Mouse (Mus musculus) erythroblast, embryonic 14.5 days (primary cell): ENCODE data around the gene Zdhhc7. TPM values are rescaled to one million over a fixed set of nuclear protein-coding genes. Genes with fewer than 3 reads are reported as not detected.

Experiments used
- H3K27me3 ChIP-seq: 2 replicates; pipeline ENCODE4 v1.6.1; 2012; ENCODE audit warnings: inconsistent platforms; ENCODE audit not compliant: control insufficient read depth
- H3K36me3 ChIP-seq: 2 replicates; pipeline ENCODE4 v1.6.1; 2012; ENCODE audit warnings: mild to moderate bottlenecking, inconsistent platforms; ENCODE audit not compliant: control insufficient read depth
- H3K4me1 ChIP-seq: 2 replicates; pipeline ENCODE4 v1.6.1; 2012; ENCODE audit warnings: inconsistent platforms; ENCODE audit not compliant: control insufficient read depth
- H3K4me3 ChIP-seq: replicated peaks from 2 replicates; pipeline ENCODE3; 2012; ENCODE audit warnings: moderate library complexity, mild to moderate bottlenecking, inconsistent platforms
- H3K9me3 ChIP-seq: 2 replicates; pipeline ENCODE4 v1.6.1; 2012; ENCODE audit warnings: low read length, inconsistent platforms, mixed read lengths; ENCODE audit not compliant: control insufficient read depth
- GATA1 ChIP-seq: IDR thresholded peaks from 2 replicates; pipeline ENCODE4 v1.6.1; 2012; ENCODE audit warnings: low read length, inconsistent platforms, mixed read lengths
- TAL1 ChIP-seq: IDR thresholded peaks from 3 replicates; pipeline ENCODE4 v1.6.1; 2012; ENCODE audit warnings: low read length, inconsistent platforms, mixed read lengths
- polyA plus RNA-seq: library from polyadenylated mRNA; stranded (reverse); fragments of >175 nt; gene quantifications from 2 replicates; pipeline ENCODE4 v1.2.3, GENCODE M21; 2012

Gene Zdhhc7
- polyA plus RNA-seq, 1 experiment = 1.8 TPM

GRCm38 (mm10) chr8:120118847-120119246 lies 17.6 kb upstream of the Zdhhc7 start:
- H3K4me3 ChIP-seq = no peak overlapping the region
- peaks cover 9% of the 10 kb centered on the region for H3K4me1 ChIP-seq
- H3K9me3 ChIP-seq = peaks cover 8% of the 10 kb centered on the region
- peaks cover 73% of the 10 kb centered on the region for H3K27me3 ChIP-seq
- TF ChIP-seq GATA1 (no peak), TAL1 (no peak)
- H3K36me3 ChIP-seq = no peaks in the 10 kb centered on the region

- Histone ChIP-seq H3K4me3 (no peak overlapping the region), H3K36me3 (no peaks in the 10 kb centered on the region), H3K27me3 (peaks cover 74% of the 10 kb centered on the region), H3K9me3 (peaks cover 8% of the 10 kb centered on the region), H3K4me1 (peaks cover 15% of the 10 kb centered on the region)
- TF ChIP-seq TAL1 (no peak), GATA1 (no peak)
Observed at GRCm38 (mm10) chr8:120118162-120118561, 16.9 kb upstream of the Zdhhc7 start.

DNA sequence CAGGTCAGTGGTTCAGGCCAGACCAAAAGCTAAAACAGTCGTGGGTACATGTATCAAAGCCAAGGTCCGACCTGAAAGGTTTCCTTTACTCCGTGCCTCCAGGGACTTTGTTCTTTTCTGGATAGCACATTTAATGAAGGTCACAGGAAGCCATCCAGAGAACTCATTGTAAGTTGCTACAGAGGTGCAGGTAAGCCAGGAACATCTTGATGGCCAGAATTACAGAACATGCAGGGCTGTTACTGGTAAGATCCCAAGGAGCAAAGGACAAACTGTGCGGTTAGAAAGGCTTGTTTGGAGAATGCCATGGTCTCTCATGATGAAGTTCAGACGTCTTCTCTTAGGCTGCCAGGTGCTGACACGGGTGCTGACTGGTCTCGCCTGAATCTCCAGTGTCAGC lies 15.3 kb upstream of the Zdhhc7 start:
- Histone ChIP-seq H3K36me3 (no peaks in the 10 kb centered on the region), H3K27me3 (peaks cover 81% of the 10 kb centered on the region), H3K9me3 (peaks cover 8% of the 10 kb centered on the region), H3K4me1 (peaks cover 23% of the 10 kb centered on the region), H3K4me3 (no peak overlapping the region)
- TF ChIP-seq TAL1 (no peak), GATA1 (no peak)

- TF ChIP-seq TAL1 (no peak), GATA1 (no peak)
- Histone ChIP-seq H3K36me3 (no peaks in the 10 kb centered on the region), H3K27me3 (peaks cover 83% of the 10 kb centered on the region), H3K4me3 (peak overlapping the region; percentile 74), H3K4me1 (peaks cover 23% of the 10 kb centered on the region), H3K9me3 (peaks cover 8% of the 10 kb centered on the region)
Observed at GRCm38 (mm10) chr8:120114315-120114841, 13.1 kb upstream of the Zdhhc7 start.

GRCm38 (mm10) chr8:120113758-120114255 lies 12.5 kb upstream of the Zdhhc7 start, which contains the start of gene 6430548M08Rik:
6430548M08Rik (plus strand) TSS chr8:120114152.
- peaks cover 23% of the 10 kb centered on the region for H3K4me1 ChIP-seq
- peaks cover 81% of the 10 kb centered on the region for H3K27me3 ChIP-seq
- no peak for TF ChIP-seq TAL1
- no peak for TF ChIP-seq GATA1
- peaks cover 8% of the 10 kb centered on the region for H3K9me3 ChIP-seq
- peak within 1 kb of the TSS; percentile 74 for H3K4me3 ChIP-seq
- H3K36me3 ChIP-seq = no peaks in the 10 kb centered on the region

DNA sequence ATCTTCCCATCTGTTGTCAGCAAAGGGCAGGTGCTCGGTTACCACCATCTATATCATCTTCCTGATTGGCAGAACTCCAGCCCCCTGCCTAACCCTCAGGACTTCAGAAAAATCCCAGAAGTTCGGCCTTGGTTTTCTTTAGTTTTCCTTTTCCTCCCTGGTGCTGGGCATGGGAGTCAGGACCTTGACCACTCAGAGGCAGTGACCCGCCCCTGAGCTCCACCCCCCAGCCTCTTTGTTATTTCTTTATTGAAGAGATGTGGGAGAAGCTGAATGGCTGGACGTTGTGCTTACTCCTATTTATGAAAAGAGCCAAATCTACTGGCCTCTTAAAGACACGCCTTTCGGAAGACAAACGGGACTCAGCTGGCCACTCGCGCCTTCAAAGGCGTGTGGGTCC lies 12.0 kb upstream of the Zdhhc7 start:
- H3K4me3 ChIP-seq = peak overlapping the region; percentile 74
- TF ChIP-seq GATA1 (no peak), TAL1 (no peak)
- no peaks in the 10 kb centered on the region for H3K36me3 ChIP-seq
- H3K27me3 ChIP-seq = peaks cover 76% of the 10 kb centered on the region
- H3K4me1 ChIP-seq = peaks cover 23% of the 10 kb centered on the region
- H3K9me3 ChIP-seq = peaks cover 8% of the 10 kb centered on the region

DNA sequence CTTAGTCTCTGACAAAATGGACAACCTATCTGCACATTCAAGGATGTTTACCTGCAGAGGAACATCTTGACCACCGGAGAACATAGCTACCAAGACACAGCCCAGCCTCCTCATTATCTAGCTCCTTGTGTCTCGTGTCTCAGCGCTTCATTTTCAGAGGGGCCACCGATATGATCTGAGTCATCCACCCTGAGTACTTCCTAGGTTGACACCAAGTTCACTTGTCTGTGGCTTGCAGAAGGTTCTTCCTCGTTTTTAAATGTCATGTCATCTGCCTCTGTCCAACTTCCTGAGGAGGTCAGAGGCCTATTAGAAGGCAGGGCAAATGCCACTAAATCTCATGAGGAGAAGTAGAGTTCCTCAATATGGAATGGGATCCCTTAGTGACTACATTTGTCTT lies 11.3 kb upstream of the Zdhhc7 start:
- Histone ChIP-seq H3K9me3 (peaks cover 8% of the 10 kb centered on the region), H3K4me1 (peaks cover 23% of the 10 kb centered on the region), H3K27me3 (peaks cover 68% of the 10 kb centered on the region), H3K36me3 (no peaks in the 10 kb centered on the region), H3K4me3 (no peak overlapping the region)
- TF ChIP-seq GATA1 (no peak), TAL1 (no peak)

GRCm38 (mm10) chr8:120111382-120111781 lies 10.1 kb upstream of the Zdhhc7 start:
- H3K9me3 ChIP-seq = peaks cover 8% of the 10 kb centered on the region
- peaks cover 23% of the 10 kb centered on the region for H3K4me1 ChIP-seq
- H3K4me3 ChIP-seq = no peak overlapping the region
- H3K27me3 ChIP-seq = peaks cover 56% of the 10 kb centered on the region
- no peak for TF ChIP-seq TAL1
- TF ChIP-seq GATA1 = no peak
- no peaks in the 10 kb centered on the region for H3K36me3 ChIP-seq

- Histone ChIP-seq H3K27me3 (peaks cover 52% of the 10 kb centered on the region), H3K36me3 (no peaks in the 10 kb centered on the region), H3K4me3 (no peak overlapping the region), H3K9me3 (peaks cover 6% of the 10 kb centered on the region), H3K4me1 (peaks cover 23% of the 10 kb centered on the region)
- TF ChIP-seq TAL1 (no peak), GATA1 (no peak)
Observed at GRCm38 (mm10) chr8:120110966-120111365, 9.7 kb upstream of the Zdhhc7 start.

GRCm38 (mm10) chr8:120109149-120109548 lies 7.9 kb upstream of the Zdhhc7 start:
- Histone ChIP-seq H3K27me3 (peaks cover 34% of the 10 kb centered on the region), H3K4me1 (peaks cover 18% of the 10 kb centered on the region), H3K9me3 (no peaks in the 10 kb centered on the region), H3K36me3 (peaks cover 2% of the 10 kb centered on the region), H3K4me3 (no peak overlapping the region)
- TF ChIP-seq TAL1 (no peak), GATA1 (no peak)
